Mouse (Mus musculus) hindbrain, embryonic 13.5 days (tissue): Measurements from ENCODE around the gene Sf3a2. TPM values are rescaled to one million over a fixed set of nuclear protein-coding genes. Genes with fewer than 3 reads are reported as not detected.

Experiments
- ATAC-seq: fragments of 200-750 bp; cut with Nextera tagmentation; 2 replicates; pipeline ENCODE4 v1.8.0; 2017; ENCODE audit warnings: moderate TSS enrichment; ENCODE audit not compliant: low FRiP score
- H3K27ac ChIP-seq: fragments of 300-500 bp; sonication (generic); 2 replicates; pipeline ENCODE4 v1.5.1; 2015; ENCODE audit warnings: inconsistent platforms, mild to moderate bottlenecking, moderate library complexity
- H3K27me3 ChIP-seq: fragments of 300-500 bp; sonication (generic); 2 replicates; pipeline ENCODE4 v1.6.1; 2015; ENCODE audit warnings: mild to moderate bottlenecking, inconsistent platforms
- H3K36me3 ChIP-seq: fragments of 300-500 bp; sonication (generic); 2 replicates; pipeline ENCODE4 v1.6.1; 2015; ENCODE audit warnings: mild to moderate bottlenecking, inconsistent platforms
- H3K4me1 ChIP-seq: fragments of 300-500 bp; sonication (generic); replicated peaks from 2 replicates; pipeline ENCODE4 v1.6.1; 2015; ENCODE audit warnings: inconsistent platforms
- H3K4me2 ChIP-seq: fragments of 300-500 bp; sonication (generic); 2 replicates; pipeline ENCODE4 v1.6.1; 2015; ENCODE audit warnings: inconsistent platforms, mild to moderate bottlenecking, moderate library complexity
- H3K4me3 ChIP-seq: fragments of 300-500 bp; sonication (generic); 2 replicates; pipeline ENCODE4 v1.5.1; 2015; ENCODE audit warnings: mild to moderate bottlenecking, inconsistent platforms
- H3K9ac ChIP-seq: fragments of 300-500 bp; sonication (generic); 2 replicates; pipeline ENCODE4 v1.6.1; 2015; ENCODE audit warnings: mild to moderate bottlenecking, inconsistent platforms
- H3K9me3 ChIP-seq: fragments of 300-500 bp; sonication (generic); 2 replicates; pipeline ENCODE4 v1.6.1; 2016; ENCODE audit warnings: inconsistent platforms
- WGBS: fragments of 180-500 bp; shearing (Covaris S2); methylation state at CpG from one replicate; pipeline ENCODE4 v1.1.7; 2015; 5-methylcytosine and 5-hydroxymethylcytosine counted together
- polyA plus RNA-seq: library from polyadenylated mRNA; unstranded; fragments of >200 nt; fragmentation: Nextera tagmentation; extraction: Ambion mirVana; gene quantifications from 2 replicates; pipeline ENCODE4 v1.2.1, GENCODE M21; 2015

Gene Sf3a2
- polyA plus RNA-seq, 1 experiment from 2014 or later = 55.9 TPM

GRCm38 (mm10) chr10:80779565-80779964 lies 18.4 kb upstream of the Sf3a2 start:
- H3K36me3 ChIP-seq = peaks cover 100% of the 10 kb centered on the region
- no peak overlapping the region for H3K9ac ChIP-seq
- H3K4me2 ChIP-seq = no peak overlapping the region
- no peaks in the 10 kb centered on the region for H3K27me3 ChIP-seq
- H3K4me1 ChIP-seq = no peaks in the 10 kb centered on the region
- no peak for ATAC-seq
- H3K4me3 ChIP-seq = no peak overlapping the region
- no peak overlapping the region for H3K27ac ChIP-seq
- no peaks in the 10 kb centered on the region for H3K9me3 ChIP-seq

GRCm38 (mm10) chr10:80784302-80784701 lies 13.7 kb upstream of the Sf3a2 start:
- no peaks in the 10 kb centered on the region for H3K9me3 ChIP-seq
- H3K36me3 ChIP-seq = peaks cover 100% of the 10 kb centered on the region
- WGBS = 100% methylated on average over 2 of the region's 2 CpGs
- no peak overlapping the region for H3K9ac ChIP-seq
- ATAC-seq = no peak
- H3K4me2 ChIP-seq = no peak overlapping the region
- no peak overlapping the region for H3K4me3 ChIP-seq
- H3K4me1 ChIP-seq = no peaks in the 10 kb centered on the region
- no peaks in the 10 kb centered on the region for H3K27me3 ChIP-seq
- H3K27ac ChIP-seq = no peak overlapping the region

- Histone ChIP-seq H3K9ac (no peak overlapping the region), H3K9me3 (no peaks in the 10 kb centered on the region), H3K4me2 (no peak overlapping the region), H3K36me3 (peaks cover 98% of the 10 kb centered on the region), H3K27me3 (no peaks in the 10 kb centered on the region), H3K4me3 (no peak overlapping the region), H3K4me1 (no peaks in the 10 kb centered on the region), H3K27ac (no peak overlapping the region)
- WGBS = 56% methylated on average over 12 of the region's 12 CpGs
- no peak for ATAC-seq
Observed at GRCm38 (mm10) chr10:80784871-80785270, 13.1 kb upstream of the Sf3a2 start.

- Histone ChIP-seq H3K9ac (no peak overlapping the region), H3K4me1 (no peaks in the 10 kb centered on the region)
- WGBS = 96% methylated on average over 11 of the region's 11 CpGs
Observed at GRCm38 (mm10) chr10:80785963-80786362, 12.0 kb upstream of the Sf3a2 start.

GRCm38 (mm10) chr10:80787517-80787916 lies 10.5 kb upstream of the Sf3a2 start:
- Histone ChIP-seq H3K27ac (no peak overlapping the region), H3K9me3 (no peaks in the 10 kb centered on the region), H3K4me1 (no peaks in the 10 kb centered on the region), H3K36me3 (peaks cover 98% of the 10 kb centered on the region), H3K27me3 (no peaks in the 10 kb centered on the region), H3K4me2 (no peak overlapping the region), H3K4me3 (no peak overlapping the region), H3K9ac (no peak overlapping the region)
- WGBS = 91% methylated on average over 2 of the region's 2 CpGs
- no peak for ATAC-seq

More at GRCm38 (mm10) chr10:80785963-80786362, 12.0 kb upstream of the Sf3a2 start:
- Histone ChIP-seq H3K4me2 (no peak overlapping the region), H3K27me3 (no peaks in the 10 kb centered on the region), H3K36me3 (peaks cover 98% of the 10 kb centered on the region), H3K9me3 (no peaks in the 10 kb centered on the region), H3K4me3 (no peak overlapping the region), H3K27ac (no peak overlapping the region)
- no peak for ATAC-seq

- H3K4me2 ChIP-seq = no peak overlapping the region
- no peak overlapping the region for H3K4me3 ChIP-seq
- H3K36me3 ChIP-seq = peaks cover 98% of the 10 kb centered on the region
- WGBS = 87% methylated on average over 19 of the region's 19 CpGs
- H3K27ac ChIP-seq = no peak overlapping the region
- no peak for ATAC-seq
- H3K4me1 ChIP-seq = peaks cover 10% of the 10 kb centered on the region
- no peaks in the 10 kb centered on the region for H3K9me3 ChIP-seq
- H3K9ac ChIP-seq = no peak overlapping the region
- no peaks in the 10 kb centered on the region for H3K27me3 ChIP-seq
Observed at GRCm38 (mm10) chr10:80790761-80791404, 7.1 kb upstream of the Sf3a2 start.

GRCm38 (mm10) chr10:80791476-80792174 lies 6.4 kb upstream of the Sf3a2 start:
- Histone ChIP-seq H3K36me3 (peaks cover 98% of the 10 kb centered on the region), H3K4me1 (peaks cover 17% of the 10 kb centered on the region), H3K27ac (no peak overlapping the region), H3K4me2 (no peak overlapping the region), H3K9me3 (no peaks in the 10 kb centered on the region), H3K4me3 (no peak overlapping the region), H3K27me3 (no peaks in the 10 kb centered on the region), H3K9ac (no peak overlapping the region)
- 88% methylated on average over 33 of the region's 33 CpGs for WGBS
- ATAC-seq = no peak

- H3K4me3 ChIP-seq = no peak overlapping the region
- no peaks in the 10 kb centered on the region for H3K9me3 ChIP-seq
- no peaks in the 10 kb centered on the region for H3K27me3 ChIP-seq
- H3K9ac ChIP-seq = no peak overlapping the region
- peaks cover 25% of the 10 kb centered on the region for H3K4me1 ChIP-seq
- peaks cover 91% of the 10 kb centered on the region for H3K36me3 ChIP-seq
- H3K4me2 ChIP-seq = no peak overlapping the region
- no peak overlapping the region; the same call in 1 of the 2 replicates for H3K27ac ChIP-seq
- no peak for ATAC-seq
- WGBS = 70% methylated on average over 41 of the region's 41 CpGs
Observed at GRCm38 (mm10) chr10:80792175-80793032, 5.6 kb upstream of the Sf3a2 start.

- ATAC-seq = no peak
- H3K9me3 ChIP-seq = no peaks in the 10 kb centered on the region
- no peak overlapping the region for H3K4me3 ChIP-seq
- H3K36me3 ChIP-seq = peaks cover 83% of the 10 kb centered on the region
- peaks cover 26% of the 10 kb centered on the region for H3K4me1 ChIP-seq
- no peak overlapping the region for H3K4me2 ChIP-seq
- 92% methylated on average over 13 of the region's 13 CpGs for WGBS
- no peak overlapping the region for H3K9ac ChIP-seq
- H3K27ac ChIP-seq = no peak overlapping the region; the same call in 1 of the 2 replicates
- H3K27me3 ChIP-seq = no peaks in the 10 kb centered on the region
Observed at GRCm38 (mm10) chr10:80793033-80793784, 4.8 kb upstream of the Sf3a2 start.

- H3K4me3 ChIP-seq = no peak overlapping the region
- WGBS = 92% methylated on average over 4 of the region's 4 CpGs
- no peaks in the 10 kb centered on the region for H3K9me3 ChIP-seq
- no peak overlapping the region for H3K9ac ChIP-seq
- H3K4me1 ChIP-seq = peaks cover 26% of the 10 kb centered on the region
- no peak for ATAC-seq
- peak overlapping the region; percentile 18; the same call in 1 of the 2 replicates for H3K27ac ChIP-seq
- H3K36me3 ChIP-seq = peaks cover 77% of the 10 kb centered on the region
- H3K4me2 ChIP-seq = no peak overlapping the region
- no peaks in the 10 kb centered on the region for H3K27me3 ChIP-seq
Observed at GRCm38 (mm10) chr10:80793803-80794202, 4.2 kb upstream of the Sf3a2 start.

- WGBS = 88% methylated on average over 8 of the region's 8 CpGs
- no peaks in the 10 kb centered on the region for H3K9me3 ChIP-seq
Observed at GRCm38 (mm10) chr10:80794750-80795149, 3.2 kb upstream of the Sf3a2 start.

More at GRCm38 (mm10) chr10:80794750-80795149, 3.2 kb upstream of the Sf3a2 start:
- no peak overlapping the region for H3K4me2 ChIP-seq
- H3K9ac ChIP-seq = no peak overlapping the region
- ATAC-seq = no peak
- no peaks in the 10 kb centered on the region for H3K27me3 ChIP-seq
- peaks cover 33% of the 10 kb centered on the region for H3K4me1 ChIP-seq
- H3K27ac ChIP-seq = 0 out of 2 replicates have a peak overlapping the region, but pooled peaks have one; percentile 18
- no peak overlapping the region for H3K4me3 ChIP-seq
- H3K36me3 ChIP-seq = peaks cover 68% of the 10 kb centered on the region
